Mouse (Mus musculus) myocyte (in vitro differentiated cells): Measurements from ENCODE around the gene Pou2f1. TPM values are rescaled to one million over a fixed set of nuclear protein-coding genes. Genes with fewer than 3 reads are reported as not detected.

Experiments
- H3K27me3 ChIP-seq: one replicate; pipeline ENCODE4 v1.6.1; 2011; ENCODE audit not compliant: control insufficient read depth, insufficient read depth, insufficient read length
- H3K36me3 ChIP-seq: one replicate; pipeline ENCODE4 v1.6.1; 2011; ENCODE audit not compliant: control insufficient read depth, insufficient read depth
- H3K4me2 ChIP-seq: one replicate; pipeline ENCODE4 v1.6.1; 2011; ENCODE audit warnings: low read depth, control low read depth
- H3K4me3 ChIP-seq: one replicate; pipeline ENCODE4 v1.5.1; 2011; ENCODE audit warnings: mild to moderate bottlenecking, control low read depth, moderate library complexity
- H3K79me2 ChIP-seq: one replicate; pipeline ENCODE4 v1.6.1; 2011; ENCODE audit not compliant: control insufficient read depth, insufficient read depth
- H3ac ChIP-seq: one replicate; pipeline ENCODE4 v1.6.1; 2011; ENCODE audit not compliant: control insufficient read depth, insufficient read length
- CEBPB ChIP-seq: IDR thresholded peaks from 2 replicates; pipeline ENCODE4 v1.6.1; 2011; ENCODE audit warnings: mild to moderate bottlenecking, moderate library complexity; ENCODE audit not compliant: poor library complexity, insufficient read depth, severe bottlenecking
- E2F4 ChIP-seq: IDR thresholded peaks from one replicate; pipeline ENCODE4 v1.6.1; 2011; ENCODE audit warnings: mild to moderate bottlenecking, control low read depth, moderate library complexity; ENCODE audit not compliant: insufficient read depth
- MAX ChIP-seq: IDR thresholded peaks from one replicate; pipeline ENCODE4 v1.6.1; 2011; ENCODE audit warnings: low read depth, mild to moderate bottlenecking, control low read depth
- MYOD1 ChIP-seq, 3 experiments: IDR thresholded peaks; one replicate each; pipeline ENCODE4 v1.6.1; 2011; ENCODE audit warnings: control low read depth in 2 of 3, low read depth in 2 of 3, mild to moderate bottlenecking in 2 of 3, moderate library complexity in 1 of 3; ENCODE audit not compliant: insufficient read length in 2 of 3, control insufficient read depth in 1 of 3
- MYOG ChIP-seq, 3 experiments: IDR thresholded peaks; one replicate each; pipeline ENCODE4 v1.6.1; 2011; ENCODE audit warnings: control low read depth in 2 of 3, low read depth in 2 of 3, mild to moderate bottlenecking in 2 of 3; ENCODE audit not compliant: insufficient read length in 2 of 3, control insufficient read depth in 1 of 3, insufficient read depth in 1 of 3
- POLR2A ChIP-seq: IDR thresholded peaks from one replicate; pipeline ENCODE4 v1.6.1; 2011; ENCODE audit warnings: low read depth, mild to moderate bottlenecking, control low read depth, moderate library complexity; ENCODE audit not compliant: insufficient read length
- POLR2AphosphoS2 ChIP-seq: IDR thresholded peaks from one replicate; pipeline ENCODE4 v1.6.1; 2011; ENCODE audit warnings: low read depth, control low read depth; ENCODE audit not compliant: insufficient read length
- REST ChIP-seq: IDR thresholded peaks from one replicate; pipeline ENCODE4 v1.6.1; 2011; ENCODE audit warnings: mild to moderate bottlenecking, control low read depth, moderate library complexity; ENCODE audit not compliant: insufficient read depth, insufficient read length
- SRF ChIP-seq: IDR thresholded peaks from one replicate; pipeline ENCODE4 v1.6.1; 2011; ENCODE audit warnings: low read depth; ENCODE audit not compliant: control insufficient read depth, insufficient read length
- TCF12 ChIP-seq: IDR thresholded peaks from one replicate; pipeline ENCODE4 v1.6.1; 2011; ENCODE audit warnings: mild to moderate bottlenecking, control low read depth; ENCODE audit not compliant: poor library complexity, insufficient read depth, severe bottlenecking
- TCF3 ChIP-seq: IDR thresholded peaks from one replicate; pipeline ENCODE4 v1.6.1; 2011; ENCODE audit warnings: low read depth, control low read depth; ENCODE audit not compliant: insufficient read length
- USF1 ChIP-seq: IDR thresholded peaks from one replicate; pipeline ENCODE4 v1.6.1; 2011; ENCODE audit warnings: low read depth, mild to moderate bottlenecking, control low read depth, moderate library complexity
- polyA plus RNA-seq: library from polyadenylated mRNA; unstranded; fragments of >200 nt; fragmentation: generic; extraction: Trizol; gene quantifications from one replicate; pipeline ENCODE4 v1.2.1, GENCODE M21; 2012; ENCODE audit warnings: missing spikeins

Pou2f1 gene
- polyA plus RNA-seq, 1 experiment: 2.1 TPM

DNA sequence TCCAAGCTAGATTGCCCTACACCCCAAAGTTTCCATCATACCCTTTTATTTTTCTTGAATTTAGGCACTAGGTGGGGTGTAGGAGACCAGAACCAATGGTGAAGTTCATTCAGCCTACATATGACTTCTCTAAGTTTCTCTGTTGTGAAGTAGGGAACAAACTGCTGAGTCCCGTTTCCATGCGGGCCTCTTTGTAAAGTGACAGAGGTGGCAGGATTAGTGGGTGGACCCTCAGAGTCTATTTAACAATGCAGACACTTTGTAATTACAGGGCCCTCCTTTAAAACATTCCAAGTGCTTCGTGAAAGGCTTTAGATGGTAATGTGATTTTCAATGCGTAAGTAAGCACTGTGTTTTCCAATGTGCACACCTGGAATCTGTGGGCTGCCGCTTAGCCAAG lies 32.6 kb upstream of the Pou2f1 start:
- Histone ChIP-seq H3K36me3 (no peaks in the 10 kb centered on the region), H3K4me3 (no peak overlapping the region), H3K4me2 (no peak overlapping the region), H3K27me3 (no peaks in the 10 kb centered on the region), H3K79me2 (no peaks in the 10 kb centered on the region), H3ac (no peak overlapping the region)
- TF ChIP-seq POLR2A (no peak), CEBPB (no peak), MYOD1 (IDR thresholded peaks at IDR 0.05; ENCODE audit: control insufficient read depth in 1 of 3, insufficient read length in 2 of 3, low read depth in 2 of 3) (no peak), E2F4 (no peak), TCF3 (no peak), USF1 (no peak), SRF (no peak), MAX (no peak), REST (no peak), MYOG (IDR thresholded peaks at IDR 0.05; ENCODE audit: control insufficient read depth in 1 of 3, insufficient read depth in 1 of 3, insufficient read length in 2 of 3, low read depth in 2 of 3) (no peak), POLR2AphosphoS2 (no peak), TCF12 (no peak)

DNA sequence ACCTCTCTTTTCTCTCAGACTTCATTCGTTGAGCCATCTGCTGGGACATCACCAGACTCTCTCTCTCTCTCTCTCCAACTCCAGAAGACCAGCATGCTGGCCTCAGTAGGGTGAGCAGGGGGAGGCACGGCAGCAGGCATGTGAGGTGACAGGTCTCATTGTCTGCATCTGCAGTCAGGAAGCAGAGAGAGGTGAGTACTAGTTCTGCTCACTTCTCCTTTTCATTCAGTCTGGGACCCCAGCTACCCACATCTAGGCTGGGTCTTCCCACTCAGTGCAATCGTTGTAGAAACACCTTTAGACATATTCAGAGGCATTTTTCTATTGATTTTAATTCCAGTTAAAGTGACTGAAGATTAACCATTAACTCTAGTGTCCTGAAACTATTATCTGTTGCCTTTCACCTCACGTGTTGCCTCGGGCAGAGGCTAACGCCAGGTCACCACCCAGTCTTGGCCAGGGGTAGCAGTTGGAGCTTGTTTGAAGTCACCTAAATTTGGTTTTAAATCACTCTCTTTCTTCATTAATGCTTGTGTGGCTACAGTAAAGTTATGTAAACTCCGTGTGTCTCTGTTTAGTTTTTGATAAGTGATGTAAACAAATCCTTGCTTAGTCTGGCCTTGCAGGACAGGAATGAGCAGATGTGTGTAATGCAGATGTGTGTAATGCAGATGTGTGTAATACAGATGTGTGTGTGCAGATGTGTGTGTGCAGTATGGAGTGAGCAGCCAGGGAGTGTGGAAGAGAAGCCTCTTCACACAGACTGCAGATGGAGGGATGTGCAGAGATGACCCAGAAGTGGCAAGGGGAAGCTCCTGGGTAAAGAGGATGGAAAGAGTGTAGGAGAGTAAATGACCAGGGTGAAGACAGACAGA lies 29.4 kb upstream of the Pou2f1 start:
- H3K79me2 ChIP-seq: no peaks in the 10 kb centered on the region
- H3ac ChIP-seq: no peak overlapping the region
- no peaks in the 10 kb centered on the region for H3K36me3 ChIP-seq
- no peaks in the 10 kb centered on the region for H3K27me3 ChIP-seq
- H3K4me3 ChIP-seq: no peak overlapping the region
- TF ChIP-seq TCF12: no peak
- no peak for TF ChIP-seq CEBPB
- no peak for TF ChIP-seq MAX
- TF ChIP-seq USF1: no peak
- TF ChIP-seq POLR2A: no peak
- TF ChIP-seq MYOD1 (IDR thresholded peaks at IDR 0.05; ENCODE audit: control insufficient read depth in 1 of 3, insufficient read length in 2 of 3, low read depth in 2 of 3): no peak
- TF ChIP-seq POLR2AphosphoS2: no peak
- TF ChIP-seq E2F4: no peak
- TF ChIP-seq REST: no peak
- TF ChIP-seq SRF: no peak
- TF ChIP-seq MYOG (IDR thresholded peaks at IDR 0.05; ENCODE audit: control insufficient read depth in 1 of 3, insufficient read depth in 1 of 3, insufficient read length in 2 of 3, low read depth in 2 of 3): no peak
- TF ChIP-seq TCF3: no peak
- H3K4me2 ChIP-seq: no peak overlapping the region

- Histone ChIP-seq H3K4me2 (no peak overlapping the region), H3K27me3 (no peaks in the 10 kb centered on the region), H3K79me2 (no peaks in the 10 kb centered on the region), H3K4me3 (no peak overlapping the region), H3K36me3 (no peaks in the 10 kb centered on the region), H3ac (no peak overlapping the region)
- TF ChIP-seq MAX (no peak), REST (no peak), E2F4 (no peak), MYOD1 (IDR thresholded peaks at IDR 0.05; ENCODE audit: control insufficient read depth in 1 of 3, insufficient read length in 2 of 3, low read depth in 2 of 3) (no peak), CEBPB (no peak), SRF (no peak), TCF3 (no peak), MYOG (IDR thresholded peaks at IDR 0.05; ENCODE audit: control insufficient read depth in 1 of 3, insufficient read depth in 1 of 3, insufficient read length in 2 of 3, low read depth in 2 of 3) (no peak), USF1 (no peak), POLR2AphosphoS2 (no peak), TCF12 (no peak), POLR2A (no peak)
Observed at GRCm38 (mm10) chr1:166023981-166024380, 21.5 kb upstream of the Pou2f1 start.

- Histone ChIP-seq H3ac (no peak overlapping the region), H3K27me3 (no peaks in the 10 kb centered on the region), H3K36me3 (no peaks in the 10 kb centered on the region), H3K79me2 (no peaks in the 10 kb centered on the region), H3K4me3 (no peak overlapping the region), H3K4me2 (no peak overlapping the region)
- TF ChIP-seq TCF12 (no peak), CEBPB (no peak), USF1 (no peak), POLR2AphosphoS2 (no peak), MYOD1 (IDR thresholded peaks at IDR 0.05; ENCODE audit: control insufficient read depth in 1 of 3, insufficient read length in 2 of 3, low read depth in 2 of 3) (no peak), TCF3 (no peak), SRF (no peak), POLR2A (no peak), MYOG (IDR thresholded peaks at IDR 0.05; ENCODE audit: control insufficient read depth in 1 of 3, insufficient read depth in 1 of 3, insufficient read length in 2 of 3, low read depth in 2 of 3) (no peak), E2F4 (no peak), REST (no peak), MAX (no peak)
Observed at GRCm38 (mm10) chr1:166017203-166017602, 14.7 kb upstream of the Pou2f1 start.
